In the genomic region with DNA sequence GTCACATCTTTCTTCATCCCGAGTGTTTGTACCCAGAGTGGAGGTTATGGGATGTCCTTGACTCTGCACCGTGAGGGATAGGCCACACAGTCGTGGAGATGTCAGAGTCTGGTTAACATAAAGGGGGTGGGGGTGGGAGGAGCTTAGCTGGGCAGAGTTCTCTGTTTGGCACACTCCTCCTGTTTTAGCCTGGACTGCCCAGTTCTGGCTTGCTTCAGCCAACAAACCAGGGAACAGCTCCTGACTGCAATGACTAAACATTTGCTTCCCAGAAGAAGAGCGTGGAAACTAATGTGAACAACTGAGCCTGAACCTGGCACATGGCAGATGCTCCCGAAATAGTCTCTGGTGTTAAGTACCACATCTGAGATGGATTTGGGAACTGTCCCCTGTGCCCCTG, we compare ENCODE assay signal across 12 mouse cellular contexts.
DNase-seq lines count a peak whose midpoint lies in the region; ATAC-seq lines count a peak whose summit lies in the region.
"Had no signal": no experiment of that assay in that cellular context is flagged by ENCODE, and none has a peak within 500 bp of the region (broad histone marks: within the 10 kb centered on the region; RNA-seq: fewer than 3 reads in every experiment).

No protein-coding gene starts in this region.

- peak; percentile 53; the same call in 1 of the 2 replicates for ATAC-seq in hindbrain, embryonic 16.5 days
- ATAC-seq in liver, embryonic 15.5 days (ENCODE audit: insufficient read depth): peak; percentile 41; the same call in 1 of the 2 replicates
- no peak for ATAC-seq in megakaryocyte-erythroid progenitor cell, adult 5-6 weeks (replicated peaks; ENCODE audit: low FRiP score, low TSS enrichment, poor library complexity, severe bottlenecking)
- no peak for ATAC-seq in forebrain, embryonic 16.5 days

- no peak overlapping the region for H3K4me3 ChIP-seq in hindbrain, embryonic 16.5 days (ENCODE audit: low read length)
- H3K4me3 ChIP-seq in hindbrain, embryonic 10.5 days: no peak overlapping the region
- H3K4me3 ChIP-seq in liver, embryonic 15.5 days (replicated peaks): no peak overlapping the region
- no peak overlapping the region for H3K4me3 ChIP-seq in forebrain, embryonic 16.5 days (replicated peaks; ENCODE audit: low read length)
- H3K4me3 ChIP-seq: lung, embryonic 15.5 days had no signal

- H3K4me1 ChIP-seq in hindbrain, embryonic 16.5 days (ENCODE audit: control insufficient read depth, insufficient read depth, low read depth, low read length): peaks cover 4% of the 10 kb centered on the region; the same call in 1 of the 2 replicates
- peaks cover 30% of the 10 kb centered on the region for H3K4me1 ChIP-seq in hindbrain, embryonic 10.5 days (replicated peaks)
- peaks cover 18% of the 10 kb centered on the region for H3K4me1 ChIP-seq in liver, embryonic 15.5 days (replicated peaks)
- no peaks in the 10 kb centered on the region for H3K4me1 ChIP-seq in forebrain, embryonic 16.5 days (replicated peaks; ENCODE audit: control insufficient read depth, insufficient read depth, low read length)
- H3K4me1 ChIP-seq: lung, embryonic 15.5 days had no signal

- intact Hi-C loops in gastrocnemius, postnatal 14 days (cut with DNase I; ENCODE audit: low total_unique reads): no loop called here

- no peak overlapping the region for H3K4me2 ChIP-seq in hindbrain, embryonic 16.5 days (ENCODE audit: low read length)
- no peak overlapping the region for H3K4me2 ChIP-seq in liver, embryonic 15.5 days
- no peak overlapping the region for H3K4me2 ChIP-seq in forebrain, embryonic 16.5 days (ENCODE audit: low read length)
- H3K4me2 ChIP-seq: lung, embryonic 15.5 days had no signal

- no peak overlapping the region for H3K9ac ChIP-seq in hindbrain, embryonic 16.5 days (ENCODE audit: low read depth, low read length)
- H3K9ac ChIP-seq in liver, embryonic 15.5 days: no peak overlapping the region
- H3K9ac ChIP-seq in forebrain, embryonic 16.5 days (replicated peaks; ENCODE audit: low read depth, low read length): no peak overlapping the region
- H3K9ac ChIP-seq: lung, embryonic 15.5 days had no signal

- H3K9me3 ChIP-seq in hindbrain, embryonic 16.5 days (ENCODE audit: control insufficient read depth, low read length): no peaks in the 10 kb centered on the region
- no peaks in the 10 kb centered on the region for H3K9me3 ChIP-seq in hindbrain, embryonic 10.5 days
- H3K9me3 ChIP-seq in liver, embryonic 15.5 days (replicated peaks): no peaks in the 10 kb centered on the region
- H3K9me3 ChIP-seq in forebrain, embryonic 16.5 days (ENCODE audit: control insufficient read depth, low read length): no peaks in the 10 kb centered on the region
- H3K9me3 ChIP-seq: lung, embryonic 15.5 days had no signal

- WGBS in hindbrain, embryonic 16.5 days: 73% methylated on average over 5 of the region's 5 CpGs
- WGBS in hindbrain, embryonic 10.5 days: 72% methylated on average over 5 of the region's 5 CpGs
- 44% methylated on average over 5 of the region's 5 CpGs for WGBS in liver, embryonic 15.5 days (ENCODE audit: insufficient replicate concordance)
- WGBS in forebrain, embryonic 16.5 days: 73% methylated on average over 5 of the region's 5 CpGs

- H3K36me3 ChIP-seq in hindbrain, embryonic 16.5 days (ENCODE audit: control insufficient read depth, insufficient read depth, low read length): no peaks in the 10 kb centered on the region
- H3K36me3 ChIP-seq in hindbrain, embryonic 10.5 days: no peaks in the 10 kb centered on the region
- no peaks in the 10 kb centered on the region for H3K36me3 ChIP-seq in liver, embryonic 15.5 days (replicated peaks)
- H3K36me3 ChIP-seq in forebrain, embryonic 16.5 days (ENCODE audit: control insufficient read depth, insufficient read depth): no peaks in the 10 kb centered on the region
- H3K36me3 ChIP-seq: lung, embryonic 15.5 days had no signal

- no peak overlapping the region for H3K27ac ChIP-seq in hindbrain, embryonic 16.5 days (ENCODE audit: low read depth, low read length)
- no peak overlapping the region for H3K27ac ChIP-seq in hindbrain, embryonic 10.5 days
- no peak overlapping the region for H3K27ac ChIP-seq in liver, embryonic 15.5 days (replicated peaks)
- H3K27ac ChIP-seq in forebrain, embryonic 16.5 days (ENCODE audit: low read length): no peak overlapping the region
- H3K27ac ChIP-seq: lung, embryonic 15.5 days had no signal

- no peaks in the 10 kb centered on the region for H3K27me3 ChIP-seq in hindbrain, embryonic 16.5 days (replicated peaks; ENCODE audit: control insufficient read depth, insufficient read depth, low read length)
- H3K27me3 ChIP-seq in hindbrain, embryonic 10.5 days (ENCODE audit: insufficient read depth, poor library complexity, severe bottlenecking): no peaks in the 10 kb centered on the region
- no peaks in the 10 kb centered on the region for H3K27me3 ChIP-seq in liver, embryonic 15.5 days
- no peaks in the 10 kb centered on the region for H3K27me3 ChIP-seq in forebrain, embryonic 16.5 days (replicated peaks; ENCODE audit: control insufficient read depth, insufficient read depth, low read length)
- H3K27me3 ChIP-seq: lung, embryonic 15.5 days had no signal

- DNase-seq in gastrocnemius, postnatal 14 days: peak; percentile 7
- DNase-seq in gastrocnemius, postnatal 4 days (ENCODE audit: low spot score in 2 of 2): no peak
- DNase-seq in hindbrain, embryonic 10.5 days (ENCODE audit: low spot score): no peak
- DNase-seq in ZHBTc4 (ENCODE audit: low read depth, low spot score): peak; percentile 30
- DNase-seq: cerebellum, adult 2 months; kidney, adult 2 months; right cerebral cortex, postnatal 14 days had no signal

Comparison
In these comparisons a context has a peak if more than half of its experiments do, and no peak if none do; other contexts are left out.
1. DNase-seq: peak in gastrocnemius, postnatal 14 days (single experiment) and ZHBTc4 (single experiment); none in gastrocnemius, postnatal 4 days (0 of 2) and hindbrain, embryonic 10.5 days (single experiment).
2. ATAC-seq: peak in hindbrain, embryonic 16.5 days (single experiment) and liver, embryonic 15.5 days (single experiment); none in megakaryocyte-erythroid progenitor cell, adult 5-6 weeks (single experiment) and forebrain, embryonic 16.5 days (single experiment).